Mouse (Mus musculus) brain, embryonic 14.5 days (tissue): Measurements from ENCODE around the gene Epyc. TPM values are rescaled to one million over a fixed set of nuclear protein-coding genes. Genes with fewer than 3 reads are reported as not detected.

Experiments
- DNase-seq: peaks from one replicate; pipeline ENCODE4 v3.0.0-alpha.2; 2011; ENCODE audit warnings: low read depth
- CTCF ChIP-seq: fragments of 200-500 bp; IDR thresholded peaks from 2 replicates; pipeline ENCODE4 v1.5.1; 2012; ENCODE audit warnings: inconsistent platforms, mild to moderate bottlenecking, moderate library complexity, borderline replicate concordance; ENCODE audit not compliant: insufficient read depth, insufficient read length; ENCODE audit errors: extremely low read depth
- POLR2A ChIP-seq: fragments of 200-500 bp; IDR thresholded peaks from 2 replicates; pipeline ENCODE4 v1.6.1; 2012; ENCODE audit warnings: mild to moderate bottlenecking, inconsistent platforms, borderline replicate concordance; ENCODE audit not compliant: poor library complexity, insufficient read depth, insufficient read length, severe bottlenecking; ENCODE audit errors: extremely low read depth
- polyA plus RNA-seq: library from polyadenylated mRNA; depleted of rRNA; stranded (reverse); fragments of >200 nt; gene quantifications from 2 replicates; pipeline ENCODE4 v1.2.3, GENCODE M21; 2012; rRNA removed

Gene Epyc
- 0.57 and 0.59 TPM in 2 replicates for polyA plus RNA-seq

- no peak for TF ChIP-seq POLR2A
- no peak for TF ChIP-seq CTCF
- DNase-seq, result no peak
Measured at GRCm38 (mm10) chr10:97643768-97644167, at the start of gene Epyc. Epyc (plus strand) TSS chr10:97644068.

- TF ChIP-seq CTCF, result no peak
- TF ChIP-seq POLR2A, result no peak
- DNase-seq, result no peak
Measured at GRCm38 (mm10) chr10:97595680-97596079, 48.2 kb upstream of the Epyc start.

GRCm38 (mm10) chr10:97601744-97602143 lies 42.1 kb upstream of the Epyc start:
- TF ChIP-seq CTCF, result no peak
- no peak for TF ChIP-seq POLR2A
- DNase-seq, result no peak

GRCm38 (mm10) chr10:97603256-97603655 lies 40.6 kb upstream of the Epyc start:
- TF ChIP-seq POLR2A (no peak), CTCF (no peak)
- DNase-seq, result no peak

- no peak for TF ChIP-seq CTCF
- no peak for TF ChIP-seq POLR2A
- no peak for DNase-seq
Measured at GRCm38 (mm10) chr10:97606579-97606978, 37.3 kb upstream of the Epyc start, which contains the start of gene Kera. Kera (plus strand) TSS chr10:97606879.

- TF ChIP-seq CTCF, result no peak
- TF ChIP-seq POLR2A, result no peak
- DNase-seq, result no peak
Measured at GRCm38 (mm10) chr10:97622328-97622727, 21.5 kb upstream of the Epyc start.

GRCm38 (mm10) chr10:97624381-97624780 lies 19.5 kb upstream of the Epyc start:
- TF ChIP-seq CTCF, result no peak
- no peak for TF ChIP-seq POLR2A
- no peak for DNase-seq

- no peak for DNase-seq
- TF ChIP-seq POLR2A, result no peak
- TF ChIP-seq CTCF, result no peak
Measured at GRCm38 (mm10) chr10:97625116-97625515, 18.8 kb upstream of the Epyc start.

- no peak for DNase-seq
- TF ChIP-seq POLR2A (no peak), CTCF (no peak)
Measured at GRCm38 (mm10) chr10:97626543-97626942, 17.3 kb upstream of the Epyc start.

GRCm38 (mm10) chr10:97631061-97631460 lies 12.8 kb upstream of the Epyc start:
- TF ChIP-seq CTCF (no peak), POLR2A (no peak)
- DNase-seq, result no peak

- TF ChIP-seq POLR2A (no peak), CTCF (no peak)
- DNase-seq, result no peak
Measured at GRCm38 (mm10) chr10:97641926-97642325, 1.9 kb upstream of the Epyc start.

GRCm38 (mm10) chr10:97650334-97650733 lies 6.5 kb downstream of the Epyc start:
- TF ChIP-seq CTCF (no peak), POLR2A (no peak)
- no peak for DNase-seq
